Mouse (Mus musculus) left cerebral cortex, adult 11 months (tissue): Measurements from ENCODE around the gene Atp6v1f.

Experiments used
- DNase-seq: peaks from one replicate; pipeline ENCODE4 v3.0.0; 2022; ENCODE audit warnings: low spot score

Atp6v1f gene

DNA sequence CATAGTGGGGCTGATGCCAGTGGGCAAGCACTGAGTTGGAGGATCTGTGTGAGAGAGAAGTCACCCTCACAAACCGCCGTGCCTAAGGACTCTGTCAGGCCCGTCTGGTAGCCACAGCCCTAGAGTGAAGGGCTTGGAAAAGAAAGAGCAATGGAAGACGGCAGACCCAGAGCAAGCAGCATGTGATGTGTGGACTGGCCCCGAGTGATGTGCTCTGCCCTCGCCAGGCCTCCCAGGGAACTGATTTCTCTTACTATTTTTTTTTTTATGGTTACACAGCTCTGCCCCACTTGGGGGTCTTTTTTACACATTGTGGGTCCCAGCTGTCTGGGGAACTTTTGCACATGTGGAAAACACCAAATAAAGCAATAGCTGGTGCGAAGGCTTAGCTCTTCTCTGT is 6.0 kb upstream of the Atp6v1f start:
- no peak for DNase-seq

- no peak for DNase-seq
Measured at GRCm38 (mm10) chr6:29463388-29463787, 4.1 kb upstream of the Atp6v1f start.

- no peak for DNase-seq
Measured at GRCm38 (mm10) chr6:29468851-29469250, 1.3 kb downstream of the Atp6v1f start.

GRCm38 (mm10) chr6:29471137-29471536 is 3.6 kb downstream of the Atp6v1f start, which contains the start of gene Atp6v1fnb:
Gene Atp6v1fnb (plus strand): TSS chr6:29471437.
- DNase-seq: no peak

DNA sequence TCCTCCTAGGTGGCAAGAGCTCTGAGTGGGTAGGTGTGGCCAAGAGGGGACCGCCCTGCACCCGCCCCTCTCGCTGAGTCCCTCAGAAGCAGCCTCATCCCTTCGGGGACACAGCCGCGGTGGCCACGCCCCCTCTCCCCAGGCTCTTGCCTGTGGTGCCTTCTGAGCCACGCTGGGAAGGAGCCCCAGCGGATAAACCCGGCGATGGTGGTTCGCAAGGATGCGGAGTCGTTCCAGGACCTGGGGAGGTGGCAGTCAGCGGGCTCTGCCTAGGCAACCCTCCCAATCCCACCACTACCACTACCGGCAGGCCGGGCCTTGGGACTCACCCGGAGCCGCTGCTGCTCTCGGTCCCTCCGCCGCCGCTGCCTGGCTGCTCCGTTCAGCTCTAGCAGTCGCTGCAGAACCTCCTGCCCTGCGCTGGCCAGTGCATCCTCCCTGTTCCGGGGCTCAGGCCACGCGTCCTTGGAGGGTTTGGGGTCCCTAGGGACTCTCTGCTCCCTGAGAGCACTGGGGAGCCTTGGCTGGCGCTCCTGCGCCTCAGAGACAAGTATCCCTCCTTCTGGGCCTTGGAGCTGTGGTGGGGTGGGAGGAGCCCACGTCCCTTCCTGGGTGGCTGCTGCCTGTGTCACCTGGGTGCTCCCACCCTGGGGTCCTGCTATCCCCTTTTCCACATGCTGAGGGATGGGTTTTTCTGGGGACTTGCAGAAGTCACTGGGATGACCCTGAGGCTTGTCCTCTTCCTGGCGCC is 6.6 kb downstream of the Atp6v1f start:
- DNase-seq: peak; percentile 49

- DNase-seq: no peak
Measured at GRCm38 (mm10) chr6:29474736-29475135, 7.2 kb downstream of the Atp6v1f start.

DNA sequence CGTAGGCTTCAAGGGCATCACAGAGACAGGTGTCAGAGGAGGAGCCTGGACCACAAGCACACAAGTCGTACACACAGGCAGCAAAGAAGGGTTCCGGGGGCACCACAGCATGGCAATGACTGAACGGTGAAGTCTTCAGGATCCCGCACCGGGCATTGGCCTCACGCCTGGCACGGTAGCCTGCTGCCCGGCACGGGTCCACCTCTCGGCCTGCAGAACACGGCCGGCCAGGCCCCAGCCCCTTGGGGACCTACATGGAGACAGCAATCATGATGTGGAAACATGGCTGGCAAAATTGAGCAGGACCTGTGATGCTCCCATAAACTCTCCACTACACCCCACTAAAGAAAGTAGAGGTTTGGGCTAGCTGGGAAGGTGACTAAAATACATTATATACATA is 15.2 kb downstream of the Atp6v1f start:
- no peak for DNase-seq

DNA sequence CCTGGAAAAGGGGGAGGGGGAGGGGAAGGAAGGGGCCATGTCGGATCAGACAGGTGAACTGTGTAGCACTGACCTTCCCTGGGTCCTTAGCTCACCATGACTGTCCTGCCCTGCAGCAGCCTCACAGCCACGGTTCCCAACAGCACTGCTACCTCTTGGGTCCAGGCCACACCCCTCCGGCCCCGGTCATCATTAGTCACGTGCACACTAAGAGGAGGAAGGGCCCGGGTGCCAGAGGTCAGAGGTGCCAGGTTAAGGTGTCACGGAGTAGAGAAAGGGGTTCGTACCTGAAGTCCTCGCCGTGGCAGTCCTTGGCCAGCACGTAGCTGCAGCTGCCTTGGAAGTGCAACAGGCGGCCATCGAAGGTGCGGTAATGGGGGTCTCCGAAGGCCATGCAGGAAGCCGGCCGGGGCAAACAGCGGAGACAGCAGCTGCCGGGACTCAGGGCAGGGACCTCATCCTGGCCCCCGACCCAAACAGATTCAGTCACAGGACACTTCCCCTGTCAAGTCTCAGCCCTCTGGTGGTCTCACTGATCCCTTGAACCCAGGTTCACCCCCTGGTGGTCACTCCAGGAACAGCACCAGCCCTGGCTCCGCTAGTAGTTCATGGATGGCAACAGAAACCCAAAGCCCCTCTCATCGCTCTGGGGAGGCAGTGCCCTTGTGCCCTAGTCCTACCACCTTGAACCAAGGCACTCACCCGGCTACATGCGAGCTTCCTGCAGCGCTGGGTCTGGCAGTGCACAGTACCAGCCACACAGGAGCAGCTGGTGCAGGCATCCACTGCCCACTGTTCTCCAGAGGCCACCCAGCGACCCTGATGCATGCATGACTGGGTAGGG is 17.4 kb downstream of the Atp6v1f start:
- DNase-seq: no peak

GRCm38 (mm10) chr6:29485951-29486350 is 18.4 kb downstream of the Atp6v1f start:
- DNase-seq: no peak

- no peak for DNase-seq
Measured at GRCm38 (mm10) chr6:29494101-29494500, 26.6 kb downstream of the Atp6v1f start.

GRCm38 (mm10) chr6:29496270-29496669 is 28.8 kb downstream of the Atp6v1f start:
- DNase-seq: no peak

- no peak for DNase-seq
Measured at GRCm38 (mm10) chr6:29497791-29498190, 30.3 kb downstream of the Atp6v1f start.

GRCm38 (mm10) chr6:29500177-29500576 is 32.7 kb downstream of the Atp6v1f start:
- no peak for DNase-seq

DNA sequence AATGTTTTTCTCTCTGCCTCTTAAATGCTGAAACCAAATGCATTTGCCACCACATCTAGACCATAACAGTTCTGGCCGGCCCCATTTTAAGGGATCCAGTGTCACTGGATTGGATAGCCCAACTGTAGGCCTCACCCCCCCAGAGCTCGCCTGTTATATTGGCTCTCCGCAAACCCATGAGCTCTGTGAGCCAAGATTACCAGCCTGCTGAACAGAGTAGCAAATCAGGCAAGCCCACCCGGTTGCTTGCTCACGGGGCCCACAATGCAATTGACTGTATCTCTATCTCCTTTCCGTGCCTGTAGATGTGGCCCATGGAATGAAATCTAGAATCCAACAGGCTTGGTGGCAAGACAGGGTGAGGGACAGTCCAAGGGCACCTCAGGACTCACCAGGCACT is 33.3 kb downstream of the Atp6v1f start:
- no peak for DNase-seq

- no peak for DNase-seq
Measured at GRCm38 (mm10) chr6:29501599-29501998, 34.1 kb downstream of the Atp6v1f start.

GRCm38 (mm10) chr6:29505493-29505892 is 38.0 kb downstream of the Atp6v1f start:
- DNase-seq: no peak

- DNase-seq: no peak
Measured at GRCm38 (mm10) chr6:29506834-29507233, 39.3 kb downstream of the Atp6v1f start.

GRCm38 (mm10) chr6:29507447-29508309 is 40.2 kb downstream of the Atp6v1f start, which contains the start of gene Kcp:
Gene Kcp (minus strand): TSS chr6:29507952.
- DNase-seq: no peak

- DNase-seq: no peak
Measured at GRCm38 (mm10) chr6:29509086-29509485, 41.6 kb downstream of the Atp6v1f start.

GRCm38 (mm10) chr6:29513284-29513683 is 45.8 kb downstream of the Atp6v1f start:
- no peak for DNase-seq

DNA sequence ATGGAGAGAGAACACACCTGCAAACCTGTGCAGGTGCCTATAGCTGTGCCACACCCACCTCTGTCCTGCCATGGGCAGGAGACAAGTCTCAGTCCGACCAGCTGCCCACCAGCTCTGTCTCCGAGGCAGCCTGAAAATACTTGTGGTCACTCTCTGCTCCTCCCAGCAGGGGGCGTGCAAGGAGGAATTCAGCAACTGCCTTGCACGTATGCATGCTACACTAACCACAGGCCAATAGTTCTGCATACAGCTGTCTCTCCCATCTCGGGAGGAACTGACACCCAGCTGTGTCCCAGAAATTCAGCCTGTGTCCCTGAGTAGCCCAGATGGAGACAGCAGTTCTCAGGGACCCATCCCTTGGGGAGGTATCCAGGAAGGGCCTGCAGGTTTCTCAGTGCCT is 49.6 kb downstream of the Atp6v1f start:
- peak; percentile 43 for DNase-seq
